Mouse (Mus musculus): Measurements from ENCODE around the gene Kmt5c. TPM values are rescaled to one million over a fixed set of nuclear protein-coding genes. Genes with fewer than 3 reads are reported as not detected.

The Kmt5c gene
- total RNA-seq, 2 experiments from 2014 or later, result 23.8 to 31.1 TPM

DNA sequence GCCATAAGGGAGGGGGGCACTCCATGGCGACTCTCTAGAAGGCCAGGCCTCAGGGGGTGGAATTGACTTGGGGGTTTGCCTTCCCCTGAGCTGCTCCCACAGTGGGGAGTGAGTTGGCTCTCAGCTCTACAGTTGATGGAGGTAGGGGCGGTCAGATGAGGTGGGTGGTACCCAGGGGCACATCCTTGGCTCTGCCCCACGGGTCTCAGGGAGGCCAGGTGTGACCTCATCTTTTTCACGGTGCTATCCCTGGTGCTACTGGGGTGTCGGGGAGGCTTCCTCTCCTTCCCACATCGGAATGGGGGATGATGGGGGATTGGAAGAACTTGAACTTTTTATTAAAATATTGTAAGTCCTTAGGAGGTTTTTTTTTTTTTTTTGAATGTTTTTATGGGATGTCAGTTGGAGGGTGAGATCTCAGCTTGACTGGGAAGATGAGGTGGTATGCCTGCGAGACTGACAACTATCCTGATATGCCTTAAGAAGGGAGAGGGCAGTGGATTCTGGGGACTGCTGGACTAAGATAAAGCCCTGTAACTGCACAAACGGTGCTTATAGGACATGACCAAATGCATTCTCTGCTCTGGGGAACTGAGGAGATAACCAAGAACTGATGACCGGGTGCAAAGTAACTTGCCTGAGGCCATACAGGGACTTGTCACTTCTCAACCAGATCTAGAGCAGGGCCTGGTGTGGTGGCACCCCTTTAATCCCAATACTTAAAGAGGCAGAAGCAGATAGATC lies 7.4 kb downstream of the Kmt5c start:
- no peak for DNase-seq (ENCODE audit: extremely low spot score in 1 of 2, low spot score in 2 of 2)
- H3K4me3 ChIP-seq, result no peak overlapping the region
- no peak overlapping the region for H3K27ac ChIP-seq
- intact Hi-C loops (cut with DNase I), result no loop called here
- TF ChIP-seq CTCF (IDR thresholded peaks at IDR 0.05), result no peak

DNA sequence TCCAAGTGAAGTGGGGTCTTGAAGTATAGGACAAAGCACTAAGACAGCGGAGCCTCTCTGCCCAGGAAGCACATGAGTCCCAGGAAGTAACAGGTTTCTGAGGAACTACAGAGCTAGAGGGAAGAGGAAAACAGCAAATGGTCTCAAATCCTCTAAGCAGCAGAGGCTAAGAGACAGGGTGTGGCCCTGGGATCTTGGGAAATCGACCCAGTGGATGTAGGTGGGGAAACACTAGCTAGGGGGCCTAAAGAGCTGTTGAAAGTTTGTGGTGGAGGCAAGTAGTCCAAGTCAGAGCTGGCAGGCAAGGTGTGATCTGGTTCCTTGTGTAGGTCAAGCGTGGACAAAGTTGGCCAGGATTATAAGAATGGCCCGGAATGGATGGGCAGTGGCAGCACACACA lies 8.4 kb downstream of the Kmt5c start:
- no peak overlapping the region for H3K27ac ChIP-seq
- intact Hi-C loops (cut with DNase I), result no loop called here
- no peak for DNase-seq (ENCODE audit: extremely low spot score in 1 of 2, low spot score in 2 of 2)

DNA sequence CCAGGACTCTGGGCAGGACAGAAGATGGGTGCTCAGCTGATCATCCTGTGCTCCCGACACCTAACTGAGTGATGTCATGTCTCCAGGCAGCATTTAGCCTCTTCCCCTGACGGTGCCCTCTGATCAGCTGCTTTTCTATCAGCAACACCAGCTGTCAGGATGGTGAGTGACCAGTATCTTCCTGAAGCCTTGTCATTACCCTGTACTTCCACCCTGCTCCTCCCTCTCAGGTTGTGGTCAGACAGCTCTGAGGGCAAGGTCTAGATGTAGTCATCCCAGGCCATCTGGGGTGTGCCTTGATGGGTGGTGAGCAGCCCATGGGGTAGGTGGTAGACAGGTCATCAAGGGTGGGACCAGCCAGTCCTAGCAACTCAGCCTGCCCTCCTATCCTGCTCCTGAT lies 9.3 kb downstream of the Kmt5c start:
- no peak for TF ChIP-seq CTCF (IDR thresholded peaks at IDR 0.05)
- DNase-seq (ENCODE audit: extremely low spot score in 1 of 2, low spot score in 2 of 2), result no peak
- intact Hi-C loops (cut with DNase I), result no loop called here
- Histone ChIP-seq H3K4me3 (no peak overlapping the region), H3K27ac (no peak overlapping the region)

More for the DNA sequence above, 8.4 kb downstream of the Kmt5c start:
- no peak overlapping the region for H3K4me3 ChIP-seq
- TF ChIP-seq CTCF (IDR thresholded peaks at IDR 0.05), result no peak

DNA sequence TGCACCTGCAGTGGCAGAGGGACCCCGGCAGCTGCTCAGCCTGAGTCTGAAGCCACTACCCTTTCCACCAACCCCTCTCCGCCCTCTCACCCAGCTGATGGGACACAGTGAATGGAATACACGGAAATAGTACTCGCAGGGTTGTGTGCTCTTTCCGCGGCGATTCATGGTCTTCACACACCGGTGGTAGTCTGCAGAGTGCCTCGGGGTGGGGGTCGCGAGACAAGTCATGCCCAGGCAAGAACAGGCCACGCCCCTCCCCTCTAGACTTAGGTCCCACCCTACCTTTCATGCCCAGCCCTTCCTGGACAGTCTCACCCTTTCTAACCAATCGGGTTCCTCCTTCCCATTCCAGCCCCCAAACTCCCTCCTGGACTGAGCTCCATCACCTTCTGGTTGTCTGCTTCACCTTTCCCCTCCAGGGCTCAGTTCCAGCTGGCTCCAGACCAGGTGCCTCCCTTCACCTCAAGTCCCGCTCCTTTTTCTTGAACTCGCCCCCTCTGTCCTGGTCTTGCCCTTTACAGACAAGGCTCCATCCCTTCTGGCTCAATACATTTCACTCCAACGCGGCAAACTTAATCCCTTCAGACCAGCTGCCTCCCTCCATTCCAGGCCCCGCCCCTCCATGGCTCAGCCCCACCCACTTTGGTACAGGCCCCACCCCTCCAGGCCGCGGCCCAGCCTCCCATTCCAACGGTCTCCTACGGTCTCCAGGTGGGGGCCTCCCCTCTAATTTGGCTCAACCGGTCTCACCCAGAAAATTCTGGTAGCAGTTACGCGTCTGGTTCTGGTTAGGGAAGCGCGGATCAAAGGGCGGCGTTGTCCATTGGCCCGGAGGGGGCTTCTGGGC lies 12.3 kb downstream of the Kmt5c start:
- H3K27ac ChIP-seq, result no peak overlapping the region
- TF ChIP-seq CTCF (IDR thresholded peaks at IDR 0.05), result no peak
- intact Hi-C loops (cut with DNase I), result no loop called here
- H3K4me3 ChIP-seq, result peak overlapping the region; percentile 28
- DNase-seq (ENCODE audit: extremely low spot score in 1 of 2, low spot score in 2 of 2), result no peak

DNA sequence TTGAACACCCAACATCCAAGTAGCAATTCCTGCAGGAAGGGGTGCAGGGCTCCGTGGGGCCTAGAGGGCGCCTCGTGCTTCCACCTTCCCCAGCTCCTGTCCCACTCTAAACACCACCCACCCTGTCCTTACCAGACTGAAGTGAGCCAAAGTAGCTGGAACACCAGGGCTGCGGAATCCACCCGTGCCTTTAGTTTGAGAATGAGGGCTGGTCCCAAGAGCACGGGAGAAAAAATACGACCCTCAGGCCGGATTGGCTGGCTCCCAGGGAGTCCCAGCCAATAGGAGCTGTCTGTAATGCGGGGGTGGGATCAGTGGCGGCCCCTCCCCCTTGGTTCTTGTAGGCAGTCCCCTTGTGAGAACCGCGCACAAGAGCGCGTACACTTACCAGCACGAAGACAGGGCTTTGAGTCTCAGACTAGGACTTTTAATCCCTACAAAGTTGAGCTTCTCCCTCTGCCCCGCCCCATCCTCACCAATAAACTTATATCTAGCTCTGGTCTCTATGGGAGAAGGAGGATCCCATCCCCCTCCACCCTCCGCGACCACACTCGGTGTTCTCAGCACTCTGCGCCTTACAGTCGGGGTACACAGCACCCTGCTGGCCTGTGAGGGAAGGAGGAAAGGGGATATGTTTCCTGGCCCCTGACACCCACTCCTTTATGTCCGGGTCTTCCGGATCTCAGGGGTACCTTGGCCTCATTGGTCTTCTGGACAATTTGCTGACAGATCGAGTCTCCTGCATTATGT lies 13.1 kb downstream of the Kmt5c start, which contains the start of gene Cox6b2:
TSS of gene Cox6b2 (minus strand) at position 274 of the 750 bp plus-strand sequence.
- peak within 1 kb of the TSS; percentile 28 for H3K4me3 ChIP-seq
- no peak for TF ChIP-seq CTCF (IDR thresholded peaks at IDR 0.05)
- peak; percentile 39 to 55 for DNase-seq (ENCODE audit: extremely low spot score in 1 of 2, low spot score in 2 of 2)
- intact Hi-C loops (cut with DNase I), result no loop called here
- H3K27ac ChIP-seq, result no peak within 1 kb of the TSS

DNA sequence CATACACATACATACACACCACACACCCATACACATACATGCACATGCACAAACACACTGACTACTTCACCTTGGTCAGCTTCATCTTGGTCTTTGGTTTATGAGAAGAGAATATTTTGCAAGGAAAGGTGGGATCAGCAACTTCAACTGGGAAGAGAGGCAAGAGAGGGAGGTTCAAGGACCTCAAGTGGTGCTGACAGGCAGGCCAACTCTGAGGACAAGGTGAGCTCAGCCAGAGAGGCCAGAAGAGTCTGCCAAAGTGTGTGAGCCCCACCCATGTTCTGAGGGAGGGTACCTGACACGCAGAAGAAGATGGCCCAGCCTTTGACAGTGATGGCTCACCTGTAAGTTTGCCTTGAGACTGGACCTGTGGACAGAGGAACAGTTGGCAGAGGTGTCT lies 19.8 kb downstream of the Kmt5c start:
- H3K4me3 ChIP-seq, result no peak overlapping the region
- H3K27ac ChIP-seq, result no peak overlapping the region
- intact Hi-C loops (cut with DNase I), result no loop called here
- no peak for TF ChIP-seq CTCF (IDR thresholded peaks at IDR 0.05)
- no peak for DNase-seq (ENCODE audit: extremely low spot score in 1 of 2, low spot score in 2 of 2)

DNA sequence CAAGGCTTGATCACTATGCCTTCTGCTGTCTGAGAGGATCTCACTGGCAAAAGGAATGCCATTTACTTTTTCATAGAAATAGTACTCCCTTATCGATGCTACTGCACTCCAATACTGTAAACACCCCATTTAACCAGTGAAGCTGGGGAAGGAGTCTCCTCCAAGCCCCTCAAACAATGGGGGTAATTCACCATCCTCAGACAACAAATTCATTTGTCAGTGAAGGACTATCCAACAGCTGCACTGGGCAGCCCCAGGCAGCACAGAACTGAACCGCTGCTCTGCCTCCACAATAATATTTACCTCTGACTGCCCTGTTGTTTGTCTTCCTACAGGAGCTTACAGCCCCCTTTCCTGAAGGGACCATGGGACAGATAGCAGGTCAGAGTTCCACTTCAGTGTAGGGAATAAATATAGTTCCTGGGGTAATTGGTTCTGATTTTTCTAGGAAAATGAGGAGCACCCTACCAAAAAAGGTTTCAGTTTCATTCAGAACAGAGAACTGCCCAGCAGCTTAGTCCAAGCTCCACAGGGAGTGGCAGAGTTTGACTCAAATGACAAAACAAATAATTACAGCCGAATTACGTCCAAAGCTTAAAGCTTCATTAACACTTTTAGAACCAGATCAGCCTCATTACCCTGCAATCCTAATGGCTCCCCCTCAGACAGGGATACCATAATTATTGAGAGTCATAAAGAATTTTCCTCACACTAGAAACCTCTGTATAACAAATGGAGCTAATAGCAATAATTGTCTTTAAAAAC lies 25.2 kb downstream of the Kmt5c start:
- no peak overlapping the region for H3K4me3 ChIP-seq
- intact Hi-C loops (cut with DNase I), result no loop called here
- no peak for TF ChIP-seq CTCF (IDR thresholded peaks at IDR 0.05)
- H3K27ac ChIP-seq, result peak overlapping the region; percentile 63
- no peak for DNase-seq (ENCODE audit: extremely low spot score in 1 of 2, low spot score in 2 of 2)

DNA sequence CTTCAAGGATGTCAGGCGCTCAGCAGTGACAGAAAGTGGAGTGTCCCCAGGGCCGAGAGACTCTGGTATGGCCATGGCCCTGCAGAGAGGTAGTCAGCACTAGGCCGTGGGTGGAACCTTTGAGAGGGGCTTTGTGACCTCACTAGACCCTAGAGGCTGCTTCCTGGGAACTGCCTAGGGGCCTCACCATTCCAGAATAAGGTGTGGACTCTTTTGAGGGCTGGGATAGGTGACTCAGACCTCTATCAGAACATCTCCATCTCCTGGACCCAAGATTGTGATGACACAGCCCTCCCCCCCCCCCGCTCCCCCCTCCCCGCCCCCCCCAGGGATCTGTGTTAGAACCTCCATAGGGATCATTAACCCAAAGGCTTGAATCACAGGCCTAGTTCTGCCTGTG lies 31.3 kb downstream of the Kmt5c start, which contains the start of gene Fam71e2:
TSS of gene Fam71e2 (minus strand) at position 101 of the 400 bp plus-strand sequence.
- no peak within 1 kb of the TSS for H3K27ac ChIP-seq
- TF ChIP-seq CTCF (IDR thresholded peaks at IDR 0.05), result no peak
- no peak within 1 kb of the TSS for H3K4me3 ChIP-seq
- no peak for DNase-seq (ENCODE audit: extremely low spot score in 1 of 2, low spot score in 2 of 2)
- intact Hi-C loops (cut with DNase I), result no loop called here

DNA sequence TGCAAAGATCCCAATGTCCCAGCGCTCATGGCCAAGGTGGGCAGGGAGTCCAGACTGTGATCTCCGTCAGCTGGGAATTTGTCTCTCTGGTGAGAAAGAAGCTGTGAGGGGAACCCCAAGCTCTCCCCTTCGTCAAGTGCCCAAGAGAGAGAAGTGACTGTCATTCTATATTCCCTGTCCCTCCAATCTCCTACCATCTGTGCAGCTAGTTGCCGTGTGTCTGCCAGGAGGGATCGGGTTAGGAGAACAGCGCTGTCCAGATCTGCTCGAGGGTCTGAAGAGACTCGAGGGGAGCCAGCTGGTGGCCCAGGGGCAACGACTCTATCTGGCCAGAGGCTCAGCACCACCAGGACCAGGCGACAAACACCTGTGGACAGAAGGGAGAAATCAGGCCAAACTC lies 36.2 kb downstream of the Kmt5c start:
- H3K4me3 ChIP-seq, result no peak overlapping the region
- H3K27ac ChIP-seq, result no peak overlapping the region
- DNase-seq (ENCODE audit: extremely low spot score in 1 of 2, low spot score in 2 of 2), result no peak
- intact Hi-C loops (cut with DNase I), result no loop called here
- no peak for TF ChIP-seq CTCF (IDR thresholded peaks at IDR 0.05)

DNA sequence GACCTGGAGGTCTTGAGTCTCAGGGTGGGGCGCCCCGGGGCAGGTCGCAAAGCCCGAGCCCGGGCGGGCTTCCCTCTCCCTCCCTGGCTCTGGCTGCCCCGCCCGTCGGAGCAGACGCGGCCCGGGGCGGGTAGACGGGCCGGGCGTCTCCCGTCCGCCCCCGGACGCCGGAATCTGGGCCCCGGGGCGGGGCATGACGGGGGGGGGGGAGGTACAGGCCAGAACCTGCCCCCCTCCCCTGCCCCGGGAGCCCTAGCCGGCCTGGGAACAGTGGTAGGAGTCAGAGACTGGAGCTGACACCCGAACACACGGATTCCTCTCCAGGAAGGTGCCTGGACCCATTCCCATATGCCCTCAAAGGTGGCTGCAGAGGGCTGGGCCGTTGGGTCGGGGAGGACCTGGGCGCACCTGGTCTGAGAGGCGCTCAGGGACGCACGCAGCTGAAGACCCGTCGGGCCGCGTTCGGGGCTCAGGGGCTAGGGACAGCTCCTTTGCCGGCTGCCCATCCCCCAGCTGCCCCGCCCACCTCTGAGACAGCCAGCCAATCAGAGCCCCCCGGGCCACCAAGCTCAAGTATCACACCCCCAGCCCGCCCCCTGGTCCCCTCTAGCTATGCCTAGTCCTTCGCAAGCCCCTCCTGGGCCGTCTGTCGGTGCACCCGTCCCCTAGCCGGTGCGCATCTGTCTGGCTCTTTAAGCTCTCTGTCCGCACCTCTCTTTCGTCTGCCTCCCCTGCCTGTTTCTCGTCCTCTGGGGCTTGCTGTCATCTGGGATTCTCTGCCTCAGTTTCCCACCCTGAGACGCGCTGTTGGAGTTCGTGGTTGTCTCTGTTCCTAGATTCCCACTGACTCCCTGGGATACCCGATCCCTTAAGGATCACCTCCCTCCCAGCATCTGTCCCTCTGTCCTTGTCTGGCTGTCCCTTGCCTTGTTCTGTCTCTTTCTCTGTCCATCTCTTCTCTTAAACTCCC lies 37.2 kb downstream of the Kmt5c start:
- Histone ChIP-seq H3K4me3 (peak overlapping the region; percentile 31), H3K27ac (no peak overlapping the region)
- no peak for TF ChIP-seq CTCF (IDR thresholded peaks at IDR 0.05)
- intact Hi-C loops (cut with DNase I), result no loop called here
- DNase-seq (ENCODE audit: extremely low spot score in 1 of 2, low spot score in 2 of 2), result no peak

Measured in left cerebral cortex, adult 2 months (tissue).